Mouse (Mus musculus) kidney, adult 11 months (tissue): ENCODE data around the gene Tada2a.

Source experiments
- DNase-seq: peaks from one replicate; pipeline ENCODE4 v3.0.0; 2022

Gene Tada2a

DNA sequence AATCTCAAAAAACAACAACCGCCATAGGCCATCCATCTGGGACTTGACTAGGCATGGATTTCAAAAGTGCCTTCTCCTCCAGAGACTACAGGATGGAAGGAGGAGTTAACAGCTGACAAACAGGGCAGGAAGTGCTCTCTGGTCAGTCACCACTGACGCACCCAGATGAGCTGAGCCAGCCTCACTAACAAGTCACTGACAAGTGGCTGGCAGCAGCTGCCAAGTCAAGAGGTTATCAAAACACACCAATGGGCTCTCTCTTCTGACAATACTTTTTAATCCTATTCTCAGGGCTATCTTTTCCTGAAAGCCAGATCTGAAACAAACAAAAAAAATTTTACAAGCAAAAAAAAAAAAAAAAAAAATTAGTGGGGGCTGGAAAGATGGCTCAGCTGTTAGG lies 66.6 kb downstream of the Tada2a start:
- no peak for DNase-seq

DNA sequence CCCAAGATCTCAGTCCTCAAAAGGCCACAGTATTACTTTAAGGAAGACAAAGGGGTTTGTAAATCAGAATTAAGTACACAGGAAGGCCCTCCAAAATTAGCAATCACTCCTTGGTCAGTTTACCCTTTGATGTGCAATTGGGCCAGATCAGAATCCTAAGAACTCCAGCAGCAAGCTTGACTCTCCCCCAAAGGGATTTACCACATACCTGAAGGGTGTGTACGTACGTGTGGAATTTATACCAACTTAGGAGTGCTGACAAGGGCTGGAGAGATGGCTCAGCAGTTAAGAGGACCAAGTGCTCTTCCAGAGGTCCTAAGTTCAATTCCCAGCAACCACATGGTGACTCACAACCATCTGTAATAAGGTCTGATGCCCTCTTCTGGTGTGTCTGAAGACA lies 67.5 kb downstream of the Tada2a start:
- DNase-seq = no peak

DNA sequence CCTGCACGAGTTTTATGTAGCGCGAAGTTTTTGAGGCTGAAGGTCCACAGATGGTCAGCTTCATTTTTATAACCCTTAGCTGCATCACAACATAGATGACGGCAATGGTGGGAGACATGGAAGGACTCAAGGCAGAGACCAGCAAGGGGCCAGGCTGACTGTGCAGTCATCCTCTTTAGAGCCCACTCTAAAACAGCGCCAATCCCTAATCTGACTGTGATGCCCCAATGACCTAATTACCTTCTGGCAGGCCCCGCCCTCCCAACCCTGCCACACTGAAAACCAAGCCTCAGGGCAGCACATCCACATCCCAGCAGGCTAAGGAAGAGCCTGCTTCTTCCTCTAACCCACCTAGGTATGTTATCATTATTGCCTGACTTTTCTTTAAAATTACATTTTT lies 68.8 kb downstream of the Tada2a start:
- no peak for DNase-seq

DNA sequence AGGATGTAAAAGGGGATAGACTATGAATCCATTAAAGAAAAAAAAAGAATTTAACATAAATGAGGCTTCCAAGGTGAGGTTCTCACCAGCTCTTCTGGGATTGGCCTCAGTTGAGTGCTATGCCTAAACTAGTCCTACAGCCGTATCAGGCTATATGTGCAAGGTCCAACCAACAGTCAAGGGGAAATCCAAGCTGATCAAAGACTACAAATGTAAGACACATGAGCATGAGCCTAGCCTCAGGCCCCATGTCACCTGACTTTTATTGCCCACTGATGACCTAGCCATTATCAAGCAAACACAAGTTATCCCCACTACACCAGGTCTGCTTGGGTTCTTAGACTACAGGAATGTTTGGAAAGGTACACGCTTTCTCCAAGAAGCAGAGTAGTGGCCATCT lies 69.6 kb downstream of the Tada2a start:
- DNase-seq = no peak

DNA sequence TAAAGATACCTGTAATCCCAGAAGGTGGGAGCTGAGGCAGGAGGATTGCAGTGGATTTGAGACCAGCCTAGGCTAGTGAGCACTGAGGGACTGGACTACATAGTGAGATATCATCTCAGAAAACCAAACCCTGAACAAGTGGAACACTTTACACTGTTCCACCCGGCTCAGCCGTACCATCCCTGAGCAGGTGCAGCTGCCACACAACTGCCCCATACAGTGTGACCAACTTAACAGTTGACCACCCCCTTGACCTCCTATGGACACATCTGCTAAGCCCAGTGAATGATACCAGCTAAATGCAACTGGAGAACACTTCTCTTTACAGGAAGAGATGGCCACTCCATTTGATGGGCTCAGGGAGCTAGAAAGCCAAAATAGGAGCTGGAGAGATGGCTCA lies 72.0 kb downstream of the Tada2a start:
- DNase-seq = no peak

DNA sequence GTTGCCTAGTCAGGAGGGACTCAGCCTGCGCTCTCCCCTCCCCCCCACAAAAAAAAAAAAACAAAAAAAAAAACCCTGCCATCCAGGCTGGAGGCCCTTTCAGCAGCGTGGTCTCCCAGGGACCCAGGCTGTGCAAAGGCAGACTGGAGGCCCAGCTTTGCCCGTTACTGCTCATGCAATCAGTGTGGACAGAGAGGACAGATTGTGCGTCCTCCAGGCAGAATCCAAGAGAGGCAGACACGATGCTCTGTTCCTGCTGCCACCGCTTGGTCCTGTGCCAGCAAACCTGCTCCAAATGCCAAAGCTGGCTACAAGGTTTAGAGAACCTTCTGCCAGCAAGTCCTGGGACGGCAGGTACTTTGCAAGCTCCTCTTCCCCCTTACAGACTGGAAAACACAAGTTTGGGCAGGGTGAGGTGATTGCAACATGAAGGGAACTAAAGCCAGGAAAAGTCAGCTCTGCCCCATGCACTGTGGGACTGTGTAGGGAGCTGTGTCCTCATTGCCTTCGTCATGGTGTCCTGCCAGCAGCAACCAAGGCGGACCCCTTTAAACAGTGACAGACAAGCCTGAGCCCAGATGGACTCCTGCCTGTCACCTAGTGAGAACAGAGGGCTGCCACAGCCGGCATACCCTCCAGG lies 75.8 kb downstream of the Tada2a start:
- no peak for DNase-seq

DNA sequence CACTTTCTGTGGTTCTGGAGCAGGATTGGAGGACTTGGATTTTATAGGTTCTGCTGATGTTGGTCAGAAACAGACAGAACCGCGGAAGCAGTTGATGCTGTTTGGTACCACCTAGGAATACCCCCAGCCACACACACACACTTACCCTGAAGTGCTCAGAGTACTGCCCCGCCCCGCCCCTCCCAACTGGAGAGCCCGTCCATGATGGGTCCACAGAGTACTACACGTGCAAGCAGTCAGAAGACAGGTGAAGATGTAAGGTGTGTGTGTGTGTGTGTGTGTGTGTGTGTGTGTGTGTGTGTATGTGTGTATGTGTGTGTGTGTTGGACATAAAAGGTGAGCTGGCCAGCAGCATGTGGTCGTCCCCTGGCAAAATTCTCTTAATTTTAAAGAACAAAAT lies 76.3 kb downstream of the Tada2a start:
- no peak for DNase-seq

DNA sequence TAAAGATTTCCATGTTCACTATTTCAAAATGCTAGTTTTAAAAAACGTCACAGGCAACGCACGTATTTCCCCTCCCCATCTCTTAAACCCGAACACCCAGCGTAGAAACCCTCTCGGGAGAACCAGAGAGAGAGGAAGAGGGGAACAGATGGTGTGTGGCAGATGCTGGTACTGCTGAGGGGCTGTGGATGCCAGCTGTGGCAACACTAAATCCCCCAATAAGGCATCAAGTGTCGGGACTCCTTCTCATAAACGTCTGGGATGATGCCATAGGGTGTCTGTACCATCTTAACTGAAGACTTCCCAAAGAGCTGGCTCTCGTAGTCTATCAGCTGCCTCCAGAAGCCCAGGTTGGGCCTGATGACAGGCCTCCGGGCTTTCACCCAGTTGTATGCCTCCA lies 81.0 kb downstream of the Tada2a start:
- no peak for DNase-seq

DNA sequence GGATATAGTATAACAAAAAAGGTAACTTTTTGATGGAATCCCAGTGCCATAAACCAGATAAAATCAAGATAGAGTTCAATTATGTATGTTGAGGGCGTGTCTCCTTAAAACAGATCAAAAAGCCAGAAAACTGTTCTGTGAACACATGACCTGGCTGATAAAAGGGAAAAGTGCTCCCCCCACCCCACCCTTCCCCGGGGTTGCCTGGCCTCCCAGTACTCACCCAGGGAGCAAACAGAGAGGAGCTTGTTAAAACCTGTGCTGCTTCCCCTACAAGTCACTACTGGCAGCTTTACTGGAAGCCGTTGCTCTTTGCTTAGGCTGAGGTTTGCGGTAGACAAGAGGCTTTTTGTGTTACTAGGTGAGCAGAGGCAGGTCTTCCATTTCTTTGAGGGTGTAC lies 82.1 kb downstream of the Tada2a start:
- no peak for DNase-seq

DNA sequence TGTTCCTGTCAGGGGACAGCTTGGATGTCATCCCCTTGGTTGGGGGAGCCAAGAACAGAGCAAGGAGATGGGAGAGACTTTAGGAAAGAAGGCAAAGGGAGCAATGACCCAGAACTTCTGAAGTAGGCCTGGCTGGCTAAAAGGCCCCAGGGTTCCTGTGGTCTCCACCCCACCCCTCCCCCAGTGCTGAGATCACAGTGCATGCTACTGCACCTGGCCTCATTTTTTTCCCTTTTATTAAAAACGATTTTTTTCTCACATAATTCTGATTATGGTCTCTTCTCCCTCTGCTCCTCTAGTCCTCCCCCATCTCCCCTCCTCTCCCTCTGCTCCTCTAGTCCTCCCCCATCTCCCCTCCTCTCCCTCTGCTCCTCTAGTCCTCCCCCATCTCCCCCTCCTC lies 84.4 kb downstream of the Tada2a start:
- DNase-seq = no peak

DNA sequence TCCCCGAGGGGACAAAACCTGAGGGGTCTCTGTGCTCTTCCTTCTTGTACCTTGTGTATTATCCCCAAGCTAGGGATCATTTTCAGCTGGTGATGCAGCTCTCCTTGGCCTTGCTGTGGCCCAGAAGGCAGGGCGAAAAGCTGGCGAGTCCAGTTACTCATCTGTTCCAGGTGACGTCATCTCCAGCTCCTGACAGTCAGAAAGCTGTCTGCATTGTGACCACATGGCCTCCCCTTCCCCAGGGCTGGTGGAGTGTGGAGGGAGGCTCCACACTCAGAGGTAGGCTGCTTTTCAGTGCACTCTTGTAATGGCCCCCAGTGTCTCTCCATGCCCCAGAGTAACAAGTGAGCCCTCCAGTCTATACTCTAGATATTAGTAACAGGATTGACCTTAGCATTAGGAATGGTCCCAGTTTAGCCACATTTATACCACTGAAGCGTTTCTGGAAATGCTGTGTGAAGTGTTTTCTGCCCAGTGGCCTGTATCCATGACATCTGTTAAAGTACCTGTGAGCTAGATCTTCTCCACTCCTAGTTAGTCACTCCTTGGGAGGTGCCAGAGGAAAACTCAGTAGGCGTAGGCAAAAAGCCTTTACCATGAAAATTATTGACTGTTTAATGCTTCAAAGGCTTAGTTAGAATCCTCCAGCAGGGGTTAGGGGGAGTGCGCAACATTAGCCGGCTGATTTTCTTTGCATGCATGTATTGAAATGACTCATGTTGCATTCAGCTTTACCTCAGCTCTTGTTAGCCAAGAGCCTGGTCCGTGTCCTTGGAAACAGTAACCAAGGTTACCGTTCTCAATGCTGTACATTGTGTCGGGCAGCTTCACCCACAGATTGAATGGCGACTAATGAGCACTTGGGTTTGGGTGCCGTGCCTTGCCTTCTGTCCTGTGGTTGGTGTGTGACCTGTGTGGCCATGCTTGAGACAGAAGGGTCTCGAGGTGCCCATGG lies 86.3 kb downstream of the Tada2a start:
- no peak for DNase-seq

DNA sequence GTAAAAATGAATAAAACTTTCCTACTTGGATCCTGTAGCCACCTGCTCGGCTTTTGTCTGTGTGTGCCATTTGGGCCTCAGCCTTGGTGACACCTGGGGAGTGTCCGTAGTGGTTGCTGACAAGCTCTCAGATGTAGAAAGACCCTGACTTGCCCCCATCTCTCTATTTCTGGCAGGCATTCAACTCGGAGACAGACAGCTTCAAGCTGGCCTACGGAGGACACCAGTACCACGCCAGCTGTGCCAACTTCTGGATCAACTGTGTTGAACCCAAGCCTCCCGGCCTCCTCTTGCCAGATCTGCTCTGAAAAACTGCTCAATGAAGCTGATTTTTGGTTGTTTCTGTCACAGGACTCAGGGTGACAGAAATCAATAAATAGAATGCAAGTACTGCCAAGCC lies 88.8 kb downstream of the Tada2a start:
- DNase-seq = no peak

DNA sequence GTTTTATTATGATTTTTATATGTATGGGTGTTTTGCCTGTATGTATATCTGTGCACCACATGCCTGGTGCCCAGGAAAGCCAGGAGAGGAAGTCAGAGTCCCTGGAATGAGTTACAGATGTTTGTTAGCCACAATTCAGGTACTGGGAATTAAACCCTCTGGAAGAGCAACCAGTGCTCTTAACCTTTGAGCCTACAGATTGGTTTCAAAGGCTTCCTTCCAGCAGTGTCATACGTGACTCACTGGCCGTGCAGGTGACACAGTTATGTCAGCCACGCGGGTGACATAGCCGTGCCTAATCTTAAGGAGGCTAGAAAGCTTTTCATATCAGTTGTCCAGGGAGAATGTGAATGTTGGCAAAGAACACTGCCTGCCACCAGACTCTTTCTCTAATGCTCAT lies 95.7 kb downstream of the Tada2a start:
- no peak for DNase-seq

DNA sequence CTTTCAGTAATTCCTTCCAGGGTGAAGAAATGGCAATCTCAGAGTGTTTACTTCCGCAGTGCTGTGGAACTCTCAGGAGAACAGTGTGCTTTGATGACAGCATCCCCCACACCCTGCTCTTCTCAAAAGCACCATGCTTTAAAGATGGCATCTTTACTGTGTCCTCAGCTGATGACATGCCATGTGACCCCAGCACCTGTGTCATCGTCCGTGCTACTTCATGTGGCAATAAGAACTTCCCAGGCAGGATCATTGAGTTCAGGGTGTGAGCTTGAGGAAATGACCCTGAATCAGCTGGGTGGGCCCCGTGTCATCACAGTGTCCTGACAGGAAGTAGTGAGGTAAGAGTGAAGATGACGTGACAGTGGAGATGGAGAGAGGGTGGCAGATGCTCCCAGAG lies 96.8 kb downstream of the Tada2a start:
- DNase-seq = no peak

DNA sequence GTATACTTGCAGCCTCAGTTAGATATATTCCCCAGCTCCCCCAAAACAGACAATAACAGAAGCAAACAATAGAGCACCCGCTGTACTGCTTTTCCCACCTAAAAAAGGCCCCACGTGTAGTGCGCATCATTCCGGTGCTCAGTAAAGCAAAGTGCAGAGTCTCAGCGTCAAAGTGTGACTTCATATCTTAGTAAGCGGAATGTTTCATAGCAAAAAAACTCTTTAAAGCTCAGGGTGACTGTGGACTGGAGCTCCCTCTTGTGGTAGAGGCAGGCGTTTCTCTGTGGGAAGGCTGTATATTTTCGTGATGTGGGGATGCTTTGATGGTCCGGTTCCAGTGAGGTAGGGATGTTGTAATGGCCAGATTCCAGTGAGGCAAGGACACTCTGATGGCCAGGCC lies 97.4 kb downstream of the Tada2a start:
- peak; percentile 12 for DNase-seq
